Mouse (Mus musculus) kidney, embryonic 15.5 days (tissue): ENCODE results near the gene Mbd3. TPM values are rescaled to one million over a fixed set of nuclear protein-coding genes. Genes with fewer than 3 reads are reported as not detected.

ENCODE experiments used
- ATAC-seq: fragments of 200-750 bp; cut with Nextera tagmentation; replicated peaks from 2 replicates; pipeline ENCODE4 v1.8.0; 2017; ENCODE audit warnings: moderate TSS enrichment; ENCODE audit not compliant: low FRiP score
- H3K27ac ChIP-seq: fragments of 300-500 bp; sonication (generic); 2 replicates; pipeline ENCODE4 v1.5.1; 2015; ENCODE audit warnings: mild to moderate bottlenecking, inconsistent platforms
- H3K27me3 ChIP-seq: fragments of 300-500 bp; sonication (generic); 2 replicates; pipeline ENCODE4 v1.6.1; 2015; ENCODE audit warnings: inconsistent platforms
- H3K36me3 ChIP-seq: fragments of 300-500 bp; sonication (generic); 2 replicates; pipeline ENCODE4 v1.6.1; 2015; ENCODE audit warnings: inconsistent platforms
- H3K4me1 ChIP-seq: fragments of 300-500 bp; sonication (generic); 2 replicates; pipeline ENCODE4 v1.6.1; 2015; ENCODE audit warnings: inconsistent platforms
- H3K4me2 ChIP-seq: fragments of 300-500 bp; sonication (generic); 2 replicates; pipeline ENCODE4 v1.6.1; 2015; ENCODE audit warnings: moderate library complexity, mild to moderate bottlenecking, inconsistent platforms
- H3K4me3 ChIP-seq: fragments of 300-500 bp; sonication (generic); replicated peaks from 2 replicates; pipeline ENCODE4 v1.5.1; 2015; ENCODE audit warnings: mild to moderate bottlenecking, inconsistent platforms
- H3K9ac ChIP-seq: fragments of 300-500 bp; sonication (generic); 2 replicates; pipeline ENCODE4 v1.6.1; 2015; ENCODE audit warnings: mild to moderate bottlenecking, inconsistent platforms
- H3K9me3 ChIP-seq: fragments of 300-500 bp; sonication (generic); replicated peaks from 2 replicates; pipeline ENCODE4 v1.6.1; 2016; ENCODE audit warnings: inconsistent platforms
- WGBS: fragments of 180-500 bp; shearing (Covaris S2); methylation state at CpG from one replicate; pipeline ENCODE4 v1.1.7; 2015; ENCODE audit warnings: mixed read lengths; 5-methylcytosine and 5-hydroxymethylcytosine counted together
- polyA plus RNA-seq: library from polyadenylated mRNA; unstranded; fragments of >200 nt; fragmentation: Nextera tagmentation; extraction: Ambion mirVana; gene quantifications from 2 replicates; pipeline ENCODE4 v1.2.1, GENCODE M21; 2015

Mbd3 gene
- polyA plus RNA-seq, 1 experiment from 2014 or later = 283 TPM

- Histone ChIP-seq H3K27ac (no peak overlapping the region), H3K4me2 (no peak overlapping the region), H3K4me1 (peaks cover 35% of the 10 kb centered on the region), H3K27me3 (no peaks in the 10 kb centered on the region), H3K9me3 (no peaks in the 10 kb centered on the region), H3K4me3 (no peak overlapping the region), H3K36me3 (peaks cover 51% of the 10 kb centered on the region), H3K9ac (no peak overlapping the region)
- WGBS = 66% methylated on average over 4 of the region's 4 CpGs
- ATAC-seq = no peak
Observed at GRCm38 (mm10) chr10:80389185-80389708, 10.1 kb downstream of the Mbd3 start.

GRCm38 (mm10) chr10:80388731-80389130, 10.6 kb downstream of the Mbd3 start:
- Histone ChIP-seq H3K4me1 (peaks cover 40% of the 10 kb centered on the region), H3K27me3 (no peaks in the 10 kb centered on the region), H3K4me3 (0 out of 2 replicates have a peak overlapping the region, but pooled peaks have one; percentile 74), H3K27ac (peak overlapping the region; percentile 83; the same call in 1 of the 2 replicates), H3K4me2 (peak overlapping the region; percentile 97), H3K9ac (0 out of 2 replicates have a peak overlapping the region, but pooled peaks have one; percentile 96), H3K36me3 (peaks cover 50% of the 10 kb centered on the region), H3K9me3 (no peaks in the 10 kb centered on the region)
- ATAC-seq = 0 out of 2 replicates have a peak, but pooled peaks have one; percentile 6
- 13% methylated on average over 2 of the region's 2 CpGs for WGBS

- Histone ChIP-seq H3K4me3 (peak within 1 kb of the TSS; percentile 74), H3K4me2 (peak within 1 kb of the TSS; percentile 97), H3K4me1 (peaks cover 49% of the 10 kb centered on the region), H3K36me3 (peaks cover 50% of the 10 kb centered on the region), H3K9me3 (no peaks in the 10 kb centered on the region), H3K27me3 (no peaks in the 10 kb centered on the region), H3K9ac (peak within 1 kb of the TSS; percentile 96), H3K27ac (peak within 1 kb of the TSS; percentile 91)
- WGBS = 0% methylated on average over 16 of the region's 61 CpGs
- ATAC-seq = peak; percentile 37
Observed at GRCm38 (mm10) chr10:80387522-80387959, 11.8 kb downstream of the Mbd3 start, which contains the start of gene Mex3d. Gene Mex3d (minus strand): TSS chr10:80387659.

GRCm38 (mm10) chr10:80386735-80387471, 12.4 kb downstream of the Mbd3 start:
- ATAC-seq = peak; percentile 1
- H3K4me1 ChIP-seq = peaks cover 49% of the 10 kb centered on the region
- under 1% methylated on average over 86 of the region's 94 CpGs for WGBS

GRCm38 (mm10) chr10:80385811-80386734, 13.3 kb downstream of the Mbd3 start:
- Histone ChIP-seq H3K27me3 (no peaks in the 10 kb centered on the region), H3K9ac (peak overlapping the region; percentile 96)
- WGBS = under 1% methylated on average over 34 of the region's 34 CpGs

More at GRCm38 (mm10) chr10:80386735-80387471, 12.4 kb downstream of the Mbd3 start:
- Histone ChIP-seq H3K9ac (peak overlapping the region; percentile 96), H3K36me3 (peaks cover 50% of the 10 kb centered on the region), H3K9me3 (no peaks in the 10 kb centered on the region), H3K27me3 (no peaks in the 10 kb centered on the region), H3K4me2 (peak overlapping the region; percentile 88), H3K27ac (peak overlapping the region; percentile 91), H3K4me3 (peak overlapping the region; percentile 74)

GRCm38 (mm10) chr10:80385310-80385709, 14.0 kb downstream of the Mbd3 start:
- no peaks in the 10 kb centered on the region for H3K9me3 ChIP-seq
- H3K9ac ChIP-seq = peak overlapping the region; percentile 96
- no peaks in the 10 kb centered on the region for H3K27me3 ChIP-seq
- peak overlapping the region; percentile 88 for H3K4me2 ChIP-seq
- H3K36me3 ChIP-seq = peaks cover 50% of the 10 kb centered on the region
- H3K4me1 ChIP-seq = peaks cover 63% of the 10 kb centered on the region
- H3K27ac ChIP-seq = peak overlapping the region; percentile 91
- 12% methylated on average over 7 of the region's 7 CpGs for WGBS
- peak overlapping the region; percentile 74 for H3K4me3 ChIP-seq
- no peak for ATAC-seq

More at GRCm38 (mm10) chr10:80385811-80386734, 13.3 kb downstream of the Mbd3 start:
- peak; percentile 49 for ATAC-seq
- peak overlapping the region; percentile 91 for H3K27ac ChIP-seq
- H3K9me3 ChIP-seq = no peaks in the 10 kb centered on the region
- H3K4me3 ChIP-seq = peak overlapping the region; percentile 74
- H3K36me3 ChIP-seq = peaks cover 50% of the 10 kb centered on the region
- peaks cover 58% of the 10 kb centered on the region for H3K4me1 ChIP-seq
- peak overlapping the region; percentile 88 for H3K4me2 ChIP-seq

- no peak overlapping the region; the same call in 1 of the 2 replicates for H3K27ac ChIP-seq
- no peaks in the 10 kb centered on the region for H3K9me3 ChIP-seq
- peak overlapping the region; percentile 96 for H3K9ac ChIP-seq
- no peaks in the 10 kb centered on the region for H3K27me3 ChIP-seq
- H3K4me3 ChIP-seq = peak overlapping the region; percentile 74
- ATAC-seq = no peak
- peaks cover 50% of the 10 kb centered on the region for H3K36me3 ChIP-seq
- 68% methylated on average over 7 of the region's 7 CpGs for WGBS
- H3K4me2 ChIP-seq = peak overlapping the region; percentile 88
- peaks cover 63% of the 10 kb centered on the region for H3K4me1 ChIP-seq
Observed at GRCm38 (mm10) chr10:80384709-80385108, 14.6 kb downstream of the Mbd3 start.

GRCm38 (mm10) chr10:80384115-80384639, 15.2 kb downstream of the Mbd3 start:
- 89% methylated on average over 4 of the region's 4 CpGs for WGBS
- Histone ChIP-seq H3K4me3 (peak overlapping the region; percentile 74), H3K27ac (no peak overlapping the region), H3K9ac (peak overlapping the region; percentile 96), H3K27me3 (no peaks in the 10 kb centered on the region), H3K9me3 (no peaks in the 10 kb centered on the region), H3K4me2 (peak overlapping the region; percentile 88), H3K4me1 (peaks cover 63% of the 10 kb centered on the region), H3K36me3 (peaks cover 55% of the 10 kb centered on the region)
- no peak for ATAC-seq

GRCm38 (mm10) chr10:80383431-80383830, 15.9 kb downstream of the Mbd3 start:
- H3K27me3 ChIP-seq = no peaks in the 10 kb centered on the region
- peaks cover 55% of the 10 kb centered on the region for H3K36me3 ChIP-seq
- peaks cover 56% of the 10 kb centered on the region for H3K4me1 ChIP-seq
- no peak for ATAC-seq
- H3K9me3 ChIP-seq = no peaks in the 10 kb centered on the region
- no peak overlapping the region for H3K4me3 ChIP-seq
- H3K4me2 ChIP-seq = peak overlapping the region; percentile 8; the same call in 1 of the 2 replicates
- 54% methylated on average over 4 of the region's 4 CpGs for WGBS
- no peak overlapping the region; the same call in 1 of the 2 replicates for H3K9ac ChIP-seq
- no peak overlapping the region for H3K27ac ChIP-seq

- 79% methylated on average over 7 of the region's 7 CpGs for WGBS
- ATAC-seq = no peak
- Histone ChIP-seq H3K27me3 (no peaks in the 10 kb centered on the region), H3K4me2 (no peak overlapping the region), H3K4me3 (no peak overlapping the region), H3K9me3 (no peaks in the 10 kb centered on the region), H3K36me3 (peaks cover 55% of the 10 kb centered on the region), H3K4me1 (peaks cover 49% of the 10 kb centered on the region), H3K27ac (no peak overlapping the region), H3K9ac (no peak overlapping the region)
Observed at GRCm38 (mm10) chr10:80382641-80383365, 16.5 kb downstream of the Mbd3 start.

- 54% methylated on average over 10 of the region's 10 CpGs for WGBS
- Histone ChIP-seq H3K9me3 (no peaks in the 10 kb centered on the region), H3K27ac (no peak overlapping the region), H3K36me3 (peaks cover 34% of the 10 kb centered on the region), H3K4me2 (no peak overlapping the region), H3K9ac (no peak overlapping the region), H3K4me3 (no peak overlapping the region), H3K4me1 (peaks cover 14% of the 10 kb centered on the region), H3K27me3 (no peaks in the 10 kb centered on the region)
- no peak for ATAC-seq
Observed at GRCm38 (mm10) chr10:80377716-80378115, 21.6 kb downstream of the Mbd3 start.
